Mouse (Mus musculus): ENCODE data around the gene Rbms3.

- TF ChIP-seq POLR2A (IDR thresholded peaks at IDR 0.05; ENCODE audit: low read depth, low read length) (no peak), CTCF (conservative IDR thresholded peaks at IDR 0.05; ENCODE audit: insufficient read depth, insufficient read length, low read depth, low read length) (peak; percentile 20; the same call in 1 of the 2 replicates)
Observed at GRCm38 (mm10) chr9:116535709-116536108, 1094.0 kb downstream of the Rbms3 start.
